Mouse (Mus musculus) forebrain, postnatal 0 days (tissue): ENCODE measurements around the gene Rpl13a. TPM values are rescaled to one million over a fixed set of nuclear protein-coding genes. Genes with fewer than 3 reads are reported as not detected.

Source experiments
- ATAC-seq: fragments of 200-750 bp; cut with Nextera tagmentation; 2 replicates; pipeline ENCODE4 v1.8.0; 2017; ENCODE audit warnings: mild to moderate bottlenecking, moderate library complexity
- DNase-seq: peaks from one replicate; pipeline ENCODE4 v3.0.0-alpha.2; 2015
- H3K27ac ChIP-seq: fragments of 300-500 bp; sonication (generic); 2 replicates; pipeline ENCODE4 v1.5.1; 2014; ENCODE audit warnings: low read depth, mild to moderate bottlenecking, antibody characterized with exemption, low read length, moderate library complexity, mixed read lengths
- H3K27me3 ChIP-seq: fragments of 300-500 bp; sonication (generic); 2 replicates; pipeline ENCODE4 v1.6.1; 2014; ENCODE audit warnings: mild to moderate bottlenecking, low read length, mixed read lengths; ENCODE audit not compliant: insufficient read depth
- H3K36me3 ChIP-seq: fragments of 300-500 bp; sonication (generic); 2 replicates; pipeline ENCODE4 v1.6.1; 2014; ENCODE audit warnings: mild to moderate bottlenecking, moderate library complexity; ENCODE audit not compliant: insufficient read depth
- H3K4me1 ChIP-seq: fragments of 300-500 bp; sonication (generic); 2 replicates; pipeline ENCODE4 v1.6.1; 2014; ENCODE audit warnings: antibody characterized with exemption; ENCODE audit not compliant: insufficient read depth
- H3K4me2 ChIP-seq: fragments of 300-500 bp; sonication (generic); 2 replicates; pipeline ENCODE4 v1.6.1; 2014; ENCODE audit warnings: low read depth, mild to moderate bottlenecking, moderate library complexity
- H3K4me3 ChIP-seq: fragments of 300-500 bp; sonication (generic); 2 replicates; pipeline ENCODE4 v1.5.1; 2014; ENCODE audit warnings: low read depth, low read length, mixed read lengths
- H3K9ac ChIP-seq: fragments of 300-500 bp; sonication (generic); 2 replicates; pipeline ENCODE4 v1.6.1; 2014; ENCODE audit warnings: mild to moderate bottlenecking
- H3K9me3 ChIP-seq: fragments of 300-500 bp; sonication (generic); 2 replicates; pipeline ENCODE4 v1.6.1; 2016; ENCODE audit warnings: low read length
- CTCF ChIP-seq: sonication (generic); IDR thresholded peaks from 2 replicates; pipeline ENCODE4 v1.5.1; 2016; ENCODE audit warnings: antibody characterized with exemption, control low read depth, low read depth
- WGBS: fragments of 180-500 bp; shearing (Covaris S2); extraction: QIAGEN DNeasy Blood & Tissue Kit; methylation state at CpG from one replicate; pipeline ENCODE4 v1.1.7; 2014; 5-methylcytosine and 5-hydroxymethylcytosine counted together
- polyA plus RNA-seq: library from polyadenylated mRNA; unstranded; fragments of >200 nt; fragmentation: Nextera tagmentation; extraction: Ambion mirVana; gene quantifications from 2 replicates; pipeline ENCODE4 v1.2.1, GENCODE M21; 2015
- total RNA-seq: library from RNA; depleted of rRNA; stranded (reverse); fragments of >200 nt; gene quantifications from 2 replicates; pipeline ENCODE4 v1.2.3, GENCODE M21; 2014

The Rpl13a gene
- total and polyA plus RNA-seq, 2 experiments from 2014 or later: 852 to 2,018 TPM

DNA sequence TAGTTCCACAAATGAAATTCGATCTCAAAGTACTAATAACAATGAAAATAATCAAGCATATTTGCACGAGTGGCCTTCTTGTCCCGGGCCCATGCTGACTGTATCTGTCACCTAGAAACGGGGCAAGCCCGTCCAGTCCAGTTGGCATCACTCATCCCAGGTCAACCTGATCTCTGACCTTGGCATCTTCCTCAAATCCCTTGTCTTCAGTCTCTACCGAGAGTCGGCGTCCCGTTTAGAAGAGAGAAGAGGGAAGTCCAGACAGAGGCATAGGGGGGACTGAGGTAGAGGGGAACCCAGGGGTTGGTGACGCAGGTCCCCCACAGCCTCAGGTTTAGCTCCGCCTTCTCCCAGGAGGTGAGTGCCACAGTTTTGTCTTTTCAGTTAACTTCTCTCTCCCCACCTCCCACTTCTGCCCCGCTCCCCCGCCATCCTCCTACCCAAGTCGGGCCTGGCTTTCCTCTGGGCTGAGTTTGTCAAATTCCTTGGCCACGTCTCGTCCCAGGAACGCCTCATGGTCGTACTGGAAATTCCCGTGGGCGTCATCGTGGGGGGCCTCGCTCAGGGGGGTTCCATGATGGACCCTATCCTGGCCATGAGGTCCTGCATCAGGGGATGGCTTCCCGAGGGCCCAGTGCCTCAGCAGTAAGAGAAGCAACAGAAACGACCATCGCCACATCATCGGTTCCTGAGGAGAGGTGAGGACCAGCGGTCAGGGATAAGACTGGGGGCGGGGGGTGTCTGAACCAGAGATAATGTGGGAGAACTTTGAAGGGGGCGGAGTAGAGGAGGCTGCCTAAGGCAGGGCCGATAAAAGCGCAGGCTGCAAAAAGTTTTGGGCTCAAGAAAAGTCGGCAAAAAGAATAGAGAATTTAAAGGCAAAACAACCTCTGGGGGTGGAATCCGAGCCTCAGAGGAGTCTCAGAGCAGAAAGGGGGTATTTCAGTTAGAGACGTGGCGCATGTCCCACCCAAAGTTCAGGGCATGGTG is 37.3 kb downstream of the Rpl13a start:
- DNase-seq: no peak
- peak overlapping the region; percentile 25; the same call in 1 of the 2 replicates for H3K9ac ChIP-seq
- no peak overlapping the region for H3K27ac ChIP-seq
- WGBS: 15% methylated on average over 35 of the region's 35 CpGs
- no peak for TF ChIP-seq CTCF
- H3K27me3 ChIP-seq: no peaks in the 10 kb centered on the region
- peak overlapping the region; percentile 62 for H3K4me2 ChIP-seq
- no peaks in the 10 kb centered on the region for H3K4me1 ChIP-seq
- peak; percentile 23 for ATAC-seq
- H3K9me3 ChIP-seq: no peaks in the 10 kb centered on the region
- peak overlapping the region; percentile 38 for H3K4me3 ChIP-seq
- 0 out of 2 replicates have a peak, but pooled peaks cover 6% of the 10 kb centered on the region for H3K36me3 ChIP-seq

DNA sequence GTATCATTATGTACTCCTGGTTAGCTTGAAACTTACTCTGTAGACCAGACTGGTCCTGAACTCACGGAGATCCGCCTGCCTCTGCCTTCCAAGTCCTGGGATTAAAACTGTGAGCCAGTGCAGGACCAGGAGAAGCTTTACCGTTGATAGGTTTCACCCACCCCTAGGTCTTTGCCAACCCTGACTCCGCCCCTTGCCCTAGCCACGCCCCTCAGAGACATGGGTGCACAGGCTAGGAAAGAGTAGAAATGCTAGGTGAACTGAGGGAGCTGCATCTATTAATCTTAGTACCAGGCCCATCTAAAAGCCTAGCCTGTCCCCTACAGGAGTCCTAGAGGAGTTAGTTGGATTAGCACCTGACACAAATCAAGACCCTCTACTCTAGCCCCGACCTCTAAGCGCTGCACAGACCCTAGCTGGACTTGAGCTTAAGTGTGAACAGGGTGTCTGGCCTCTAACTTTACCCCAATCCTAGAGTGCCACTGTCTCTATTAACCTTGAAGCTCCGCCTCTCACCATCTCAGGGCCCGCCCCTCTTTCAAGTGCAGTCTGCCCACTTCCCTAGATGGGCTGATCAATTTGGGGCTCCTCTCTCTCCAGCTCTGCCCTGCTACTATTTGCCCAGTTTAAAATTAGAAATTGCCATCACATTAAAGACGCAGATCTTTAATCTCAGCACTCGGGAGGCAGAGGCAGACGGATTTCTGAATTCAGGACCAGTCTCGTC is 38.1 kb downstream of the Rpl13a start:
- ATAC-seq: no peak
- H3K4me1 ChIP-seq: no peaks in the 10 kb centered on the region
- 0 out of 2 replicates have a peak, but pooled peaks cover 6% of the 10 kb centered on the region for H3K36me3 ChIP-seq
- peak overlapping the region; percentile 62; the same call in 1 of the 2 replicates for H3K4me2 ChIP-seq
- DNase-seq: no peak
- no peaks in the 10 kb centered on the region for H3K9me3 ChIP-seq
- WGBS: 82% methylated on average over 13 of the region's 13 CpGs
- no peak overlapping the region for H3K4me3 ChIP-seq
- TF ChIP-seq CTCF: no peak
- H3K9ac ChIP-seq: no peak overlapping the region
- no peak overlapping the region for H3K27ac ChIP-seq
- H3K27me3 ChIP-seq: no peaks in the 10 kb centered on the region

DNA sequence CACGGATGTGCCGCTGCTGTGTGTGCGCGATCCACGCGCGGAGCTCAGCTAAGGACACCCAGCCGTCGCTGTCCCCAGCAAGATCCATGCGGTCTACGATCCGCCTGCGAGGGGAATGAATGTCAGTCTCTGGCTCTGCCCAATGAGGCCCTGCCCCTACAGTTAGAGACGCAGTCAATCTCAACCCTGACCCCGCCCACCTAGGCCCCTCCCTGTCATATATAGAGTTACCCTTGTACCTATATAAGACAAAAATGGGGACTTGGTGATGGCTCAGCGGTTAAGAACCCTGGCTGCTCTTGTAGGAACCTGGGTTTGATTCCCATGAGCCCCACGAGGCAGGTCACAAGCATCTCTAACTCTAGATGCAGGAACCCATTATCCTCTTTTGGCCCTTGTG is 40.0 kb downstream of the Rpl13a start:
- 97% methylated on average over 17 of the region's 17 CpGs for WGBS
- no peak overlapping the region for H3K4me3 ChIP-seq
- no peak overlapping the region for H3K9ac ChIP-seq
- H3K27ac ChIP-seq: no peak overlapping the region
- H3K36me3 ChIP-seq: 0 out of 2 replicates have a peak, but pooled peaks cover 12% of the 10 kb centered on the region
- DNase-seq (no peak), ATAC-seq (no peak)
- no peaks in the 10 kb centered on the region for H3K27me3 ChIP-seq
- no peaks in the 10 kb centered on the region for H3K9me3 ChIP-seq
- no peaks in the 10 kb centered on the region for H3K4me1 ChIP-seq
- H3K4me2 ChIP-seq: no peak overlapping the region
- TF ChIP-seq CTCF: no peak

DNA sequence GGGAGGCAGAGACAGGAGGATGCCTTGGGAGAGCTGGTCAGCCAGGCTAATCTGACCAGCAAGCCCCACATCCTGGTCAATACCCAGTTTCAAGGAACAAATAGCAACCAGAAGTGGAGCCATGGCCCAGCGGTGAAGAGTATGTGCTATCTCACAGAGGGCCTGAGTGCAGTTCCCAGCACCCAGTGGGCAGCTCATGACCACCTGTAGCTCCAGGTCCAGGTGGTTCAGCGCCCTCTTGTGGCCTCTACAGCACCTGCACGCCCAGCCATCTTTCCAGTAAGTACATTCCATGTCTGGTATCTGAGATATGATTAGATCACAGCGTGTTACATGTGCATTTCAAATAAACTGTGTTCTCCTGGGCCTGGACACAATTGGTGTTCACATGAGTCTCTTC is 42.5 kb downstream of the Rpl13a start:
- H3K4me1 ChIP-seq: no peaks in the 10 kb centered on the region
- DNase-seq (no peak), ATAC-seq (no peak)
- H3K9ac ChIP-seq: no peak overlapping the region
- peak; percentile 20; the same call in 1 of the 2 replicates for TF ChIP-seq CTCF
- no peak overlapping the region for H3K4me3 ChIP-seq
- no peak overlapping the region for H3K4me2 ChIP-seq
- no peak overlapping the region for H3K27ac ChIP-seq
- no peaks in the 10 kb centered on the region for H3K9me3 ChIP-seq
- H3K27me3 ChIP-seq: no peaks in the 10 kb centered on the region
- 79% methylated on average over 4 of the region's 4 CpGs for WGBS
- 0 out of 2 replicates have a peak, but pooled peaks cover 12% of the 10 kb centered on the region for H3K36me3 ChIP-seq

DNA sequence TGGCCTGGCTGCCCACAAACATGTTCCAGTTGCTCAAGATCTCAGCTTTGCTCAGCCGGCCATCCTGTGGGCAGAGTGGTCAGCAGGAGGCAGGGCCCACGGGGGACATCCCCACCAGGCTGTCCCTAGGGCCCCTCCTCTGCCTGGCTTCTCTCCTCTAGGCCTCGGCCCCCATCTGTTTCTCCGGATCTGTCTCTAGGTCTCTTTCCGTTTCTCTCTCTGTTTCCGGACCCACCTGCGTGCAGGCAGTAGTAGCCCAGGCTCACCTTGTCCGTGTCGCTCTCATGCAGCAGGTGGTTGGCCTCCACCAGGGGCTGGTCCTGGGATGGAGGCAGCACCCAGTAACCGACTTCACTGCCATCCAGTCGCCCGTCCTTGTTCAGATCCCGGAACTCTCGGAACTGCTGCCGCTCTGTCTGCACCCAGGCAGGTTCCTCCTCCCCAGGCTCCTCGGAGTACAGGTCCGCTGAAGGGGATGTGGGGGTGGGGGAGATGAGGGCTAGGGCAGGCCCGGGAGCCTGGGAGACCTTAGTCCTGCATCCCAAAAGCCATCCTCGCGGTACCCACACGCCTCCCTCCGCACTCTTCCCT is 45.2 kb downstream of the Rpl13a start:
- no peak overlapping the region for H3K4me2 ChIP-seq
- no peaks in the 10 kb centered on the region for H3K4me1 ChIP-seq
- no peak overlapping the region for H3K27ac ChIP-seq
- H3K4me3 ChIP-seq: no peak overlapping the region
- H3K9me3 ChIP-seq: no peaks in the 10 kb centered on the region
- no peak for TF ChIP-seq CTCF
- WGBS: 88% methylated on average over 22 of the region's 22 CpGs
- ATAC-seq (no peak), DNase-seq (no peak)
- no peak overlapping the region for H3K9ac ChIP-seq
- H3K27me3 ChIP-seq: no peaks in the 10 kb centered on the region
- 0 out of 2 replicates have a peak, but pooled peaks cover 12% of the 10 kb centered on the region for H3K36me3 ChIP-seq

DNA sequence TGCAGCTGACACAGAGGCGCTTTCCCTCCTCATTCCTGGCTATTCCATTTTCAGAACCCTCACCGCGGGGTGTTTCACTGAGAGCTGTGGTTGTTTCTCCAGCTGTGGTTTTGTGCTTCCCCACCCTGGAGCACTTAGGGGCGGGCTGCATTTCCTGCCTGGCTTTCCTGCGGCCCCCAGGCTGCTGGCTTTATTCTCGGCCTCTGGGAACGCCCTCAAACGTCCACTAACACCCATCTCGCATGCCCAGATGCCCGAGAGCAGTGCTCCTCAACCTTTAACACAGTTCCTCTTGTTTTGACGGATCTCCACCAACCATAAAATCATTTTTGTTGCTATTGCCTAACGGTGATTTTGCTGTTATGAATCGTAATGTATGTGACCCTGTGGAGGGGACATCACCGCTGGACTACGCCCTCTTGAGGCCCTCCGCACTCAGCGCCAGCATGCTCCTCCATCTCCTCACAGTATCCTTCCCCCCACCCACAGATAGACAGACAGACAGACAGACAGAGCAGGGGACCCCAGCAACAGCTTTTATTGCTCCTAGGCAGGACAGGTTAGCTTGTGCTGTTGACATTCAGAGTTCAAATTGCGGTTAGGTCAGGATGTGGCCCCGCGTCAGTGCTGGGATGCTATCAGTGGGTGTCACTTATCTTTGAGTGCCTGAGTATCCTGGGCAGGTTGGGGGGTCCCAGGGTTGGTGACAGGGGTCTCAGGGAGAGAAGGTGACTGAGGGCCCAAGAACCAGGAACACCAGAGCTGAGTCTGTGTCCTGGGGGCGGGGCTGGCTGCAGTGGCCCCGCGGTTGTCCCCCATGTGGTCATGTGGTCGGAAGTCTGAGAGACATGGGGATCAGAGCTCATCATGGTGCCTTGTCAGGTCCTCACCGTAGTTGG is 45.9 kb downstream of the Rpl13a start:
- Histone ChIP-seq H3K9me3 (no peaks in the 10 kb centered on the region), H3K9ac (no peak overlapping the region), H3K36me3 (peaks cover 15% of the 10 kb centered on the region; the same call in 1 of the 2 replicates), H3K4me1 (no peaks in the 10 kb centered on the region), H3K27me3 (no peaks in the 10 kb centered on the region), H3K27ac (no peak overlapping the region), H3K4me2 (no peak overlapping the region), H3K4me3 (no peak overlapping the region)
- no peak for ATAC-seq
- DNase-seq: no peak
- no peak for TF ChIP-seq CTCF
- 75% methylated on average over 25 of the region's 25 CpGs for WGBS
